Mouse (Mus musculus): ENCODE measurements at regions not wholly inside any gene's neighbourhood (a gene's known extent, or its start where the extent isn't known, plus 50 kb on each side); places are given as distances from the start of the nearest gene placed in this dataset.

GRCm38 (mm10) chr1:77226991-77227515 is 287.8 kb downstream of the Epha4 start:
- TF ChIP-seq CTCF (IDR thresholded peaks at IDR 0.05; ENCODE audit: insufficient read depth, low read length) (no peak), POLR2A (IDR thresholded peaks at IDR 0.05; ENCODE audit: borderline replicate concordance, extremely low read depth, low read depth, low read length) (no peak)
